Mouse (Mus musculus): ENCODE measurements around the gene Zp1.

Zp1 gene

GRCm38 (mm10) chr19:10878201-10878837 is 42.1 kb downstream of the Zp1 start:
- DNase-seq (ENCODE audit: low spot score in 2 of 2) = no peak

DNA sequence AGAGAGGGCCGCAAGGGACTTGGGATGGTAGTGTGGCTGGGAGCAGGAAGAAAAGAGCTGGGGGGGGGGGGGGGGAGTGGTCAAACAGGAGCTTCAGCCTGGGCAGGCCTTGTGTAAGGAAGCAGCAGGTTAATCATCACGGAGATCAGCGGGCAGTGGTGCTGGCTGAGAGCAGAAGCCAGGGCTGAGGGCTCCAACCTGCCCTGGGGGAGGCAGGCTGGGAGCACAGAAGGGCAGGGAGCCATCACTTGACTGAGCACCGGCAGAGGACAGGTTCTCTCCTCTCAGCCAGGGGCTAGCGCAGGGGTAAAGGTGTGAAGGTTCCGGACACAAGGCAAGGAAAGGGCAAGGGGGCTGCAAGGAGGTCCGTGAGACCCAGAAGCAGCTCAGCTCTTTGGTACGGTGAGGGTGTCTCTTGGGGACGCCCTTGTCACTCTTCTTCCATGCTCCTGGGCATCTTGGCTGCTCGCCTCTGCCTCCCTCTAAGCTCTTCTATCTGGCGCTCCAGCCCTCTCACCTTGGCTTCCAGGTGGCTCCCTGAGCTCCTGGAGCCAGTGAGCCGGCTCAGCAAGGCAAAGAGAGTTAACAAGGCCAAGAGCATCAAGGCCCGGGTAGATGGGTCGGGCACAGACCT is 49.0 kb downstream of the Zp1 start:
- DNase-seq (ENCODE audit: low spot score in 2 of 2) = no peak

- no peak for DNase-seq (ENCODE audit: low spot score in 2 of 2)
Observed at GRCm38 (mm10) chr19:10870676-10871075, 49.8 kb downstream of the Zp1 start.

GRCm38 (mm10) chr19:10869886-10870527 is 50.4 kb downstream of the Zp1 start, which contains the start of gene Tmem132a:
Gene Tmem132a, minus strand, starts transcription at chr19:10869940.
- no peak for DNase-seq (ENCODE audit: low spot score in 2 of 2)

- DNase-seq (ENCODE audit: low spot score in 2 of 2) = peak; percentile 71 to 74
Observed at GRCm38 (mm10) chr19:10869241-10869885, 51.1 kb downstream of the Zp1 start.

DNA sequence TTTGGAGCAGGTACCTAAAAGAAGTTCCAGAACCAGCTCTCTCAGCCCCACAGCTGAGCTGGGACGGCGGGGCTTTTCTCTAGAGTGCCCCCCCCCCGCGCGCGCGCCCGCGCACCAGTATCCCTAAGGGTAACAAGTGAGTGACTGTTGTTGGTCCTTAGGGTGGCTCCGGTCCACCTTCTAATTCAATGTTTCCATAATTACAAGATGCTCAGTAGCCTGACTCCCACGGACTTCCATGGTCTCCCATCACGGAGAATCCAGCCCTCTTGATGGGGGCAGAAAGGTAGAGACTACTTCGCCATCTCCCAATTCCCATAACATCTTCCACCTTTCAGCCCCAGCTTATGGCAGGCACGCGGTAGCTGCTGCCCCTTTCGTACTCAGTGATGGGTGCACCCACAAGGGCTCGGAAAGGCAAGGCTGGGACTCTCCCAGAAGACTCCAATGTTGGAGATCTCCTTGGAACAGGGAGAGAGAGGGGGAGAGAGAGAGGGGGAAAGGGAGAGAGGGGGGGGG is 51.8 kb downstream of the Zp1 start:
- no peak for DNase-seq (ENCODE audit: low spot score in 2 of 2)

GRCm38 (mm10) chr19:10867946-10868622 is 52.3 kb downstream of the Zp1 start:
- no peak for DNase-seq (ENCODE audit: low spot score in 2 of 2)

- no peak for DNase-seq (ENCODE audit: low spot score in 2 of 2)
Observed at GRCm38 (mm10) chr19:10866351-10866750, 54.1 kb downstream of the Zp1 start.

Data from urinary bladder, postnatal 4 days (tissue).